Mouse (Mus musculus): ENCODE measurements at regions not wholly inside any gene's neighbourhood (a gene's known extent, or its start where the extent isn't known, plus 50 kb on each side); places are given as distances from the start of the nearest gene placed in this dataset.

- Histone ChIP-seq H3K36me3 (ENCODE audit: control insufficient read depth) (no peaks in the 10 kb centered on the region), H3K4me1 (ENCODE audit: control insufficient read depth) (no peaks in the 10 kb centered on the region), H3K4me3 (replicated peaks) (no peak overlapping the region), H3K9me3 (ENCODE audit: control insufficient read depth, low read length) (no peaks in the 10 kb centered on the region), H3K27me3 (ENCODE audit: control insufficient read depth) (peaks cover 13% of the 10 kb centered on the region)
- TF ChIP-seq GATA1 (IDR thresholded peaks at IDR 0.05; ENCODE audit: low read length) (no peak), TAL1 (IDR thresholded peaks at IDR 0.05; ENCODE audit: low read length) (no peak)
Measured at GRCm38 (mm10) chr7:135860741-135861408, 144.7 kb upstream of the Mki67 start.

- TF ChIP-seq GATA1 (IDR thresholded peaks at IDR 0.05; ENCODE audit: low read length) (no peak), TAL1 (IDR thresholded peaks at IDR 0.05; ENCODE audit: low read length) (no peak)
- peaks cover 8% of the 10 kb centered on the region for H3K27me3 ChIP-seq (ENCODE audit: control insufficient read depth)
- H3K9me3 ChIP-seq (ENCODE audit: control insufficient read depth, low read length), result no peaks in the 10 kb centered on the region
- H3K4me3 ChIP-seq (replicated peaks), result no peak overlapping the region
- no peaks in the 10 kb centered on the region for H3K4me1 ChIP-seq (ENCODE audit: control insufficient read depth)
- no peaks in the 10 kb centered on the region for H3K36me3 ChIP-seq (ENCODE audit: control insufficient read depth)
Measured at GRCm38 (mm10) chr7:135861409-135861805, 145.2 kb upstream of the Mki67 start.

- no peaks in the 10 kb centered on the region for H3K36me3 ChIP-seq (ENCODE audit: control insufficient read depth)
- H3K9me3 ChIP-seq (ENCODE audit: control insufficient read depth, low read length), result no peaks in the 10 kb centered on the region
- H3K4me3 ChIP-seq (replicated peaks), result no peak overlapping the region
- TF ChIP-seq TAL1 (IDR thresholded peaks at IDR 0.05; ENCODE audit: low read length) (no peak), GATA1 (IDR thresholded peaks at IDR 0.05; ENCODE audit: low read length) (no peak)
- no peaks in the 10 kb centered on the region for H3K4me1 ChIP-seq (ENCODE audit: control insufficient read depth)
- H3K27me3 ChIP-seq (ENCODE audit: control insufficient read depth), result peaks cover 3% of the 10 kb centered on the region
Measured at GRCm38 (mm10) chr7:135863581-135864426, 147.6 kb upstream of the Mki67 start.

GRCm38 (mm10) chr7:135870981-135871380 lies 154.8 kb upstream of the Mki67 start:
- no peaks in the 10 kb centered on the region for H3K9me3 ChIP-seq (ENCODE audit: control insufficient read depth, low read length)
- no peak for TF ChIP-seq TAL1 (IDR thresholded peaks at IDR 0.05; ENCODE audit: low read length)
- TF ChIP-seq GATA1 (IDR thresholded peaks at IDR 0.05; ENCODE audit: low read length), result no peak
- no peak overlapping the region for H3K4me3 ChIP-seq (replicated peaks)
- no peaks in the 10 kb centered on the region for H3K4me1 ChIP-seq (ENCODE audit: control insufficient read depth)
- no peaks in the 10 kb centered on the region; the same call in 1 of the 2 replicates for H3K27me3 ChIP-seq (ENCODE audit: control insufficient read depth)
- H3K36me3 ChIP-seq (ENCODE audit: control insufficient read depth), result no peaks in the 10 kb centered on the region

GRCm38 (mm10) chr7:135877091-135877874 lies 161.1 kb upstream of the Mki67 start:
- Histone ChIP-seq H3K4me3 (replicated peaks) (no peak overlapping the region), H3K27me3 (ENCODE audit: control insufficient read depth) (no peaks in the 10 kb centered on the region; the same call in 1 of the 2 replicates), H3K36me3 (ENCODE audit: control insufficient read depth) (no peaks in the 10 kb centered on the region), H3K4me1 (ENCODE audit: control insufficient read depth) (no peaks in the 10 kb centered on the region), H3K9me3 (ENCODE audit: control insufficient read depth, low read length) (no peaks in the 10 kb centered on the region)
- TF ChIP-seq TAL1 (IDR thresholded peaks at IDR 0.05; ENCODE audit: low read length) (no peak), GATA1 (IDR thresholded peaks at IDR 0.05; ENCODE audit: low read length) (no peak)

GRCm38 (mm10) chr7:135878750-135879149 lies 162.6 kb upstream of the Mki67 start:
- TF ChIP-seq GATA1 (IDR thresholded peaks at IDR 0.05; ENCODE audit: low read length) (no peak), TAL1 (IDR thresholded peaks at IDR 0.05; ENCODE audit: low read length) (no peak)
- no peaks in the 10 kb centered on the region for H3K27me3 ChIP-seq (ENCODE audit: control insufficient read depth)
- H3K4me3 ChIP-seq (replicated peaks), result no peak overlapping the region
- no peaks in the 10 kb centered on the region for H3K4me1 ChIP-seq (ENCODE audit: control insufficient read depth)
- H3K36me3 ChIP-seq (ENCODE audit: control insufficient read depth), result no peaks in the 10 kb centered on the region
- no peaks in the 10 kb centered on the region for H3K9me3 ChIP-seq (ENCODE audit: control insufficient read depth, low read length)

- Histone ChIP-seq H3K4me1 (ENCODE audit: control insufficient read depth) (no peaks in the 10 kb centered on the region), H3K9me3 (ENCODE audit: control insufficient read depth, low read length) (no peaks in the 10 kb centered on the region), H3K36me3 (ENCODE audit: control insufficient read depth) (no peaks in the 10 kb centered on the region), H3K4me3 (replicated peaks) (no peak overlapping the region), H3K27me3 (ENCODE audit: control insufficient read depth) (no peaks in the 10 kb centered on the region)
- TF ChIP-seq TAL1 (IDR thresholded peaks at IDR 0.05; ENCODE audit: low read length) (no peak), GATA1 (IDR thresholded peaks at IDR 0.05; ENCODE audit: low read length) (no peak)
Measured at GRCm38 (mm10) chr7:135880446-135880845, 164.3 kb upstream of the Mki67 start.

GRCm38 (mm10) chr7:135882306-135882705 lies 166.1 kb upstream of the Mki67 start:
- Histone ChIP-seq H3K4me1 (ENCODE audit: control insufficient read depth) (no peaks in the 10 kb centered on the region), H3K9me3 (ENCODE audit: control insufficient read depth, low read length) (no peaks in the 10 kb centered on the region), H3K27me3 (ENCODE audit: control insufficient read depth) (no peaks in the 10 kb centered on the region), H3K4me3 (replicated peaks) (no peak overlapping the region), H3K36me3 (ENCODE audit: control insufficient read depth) (no peaks in the 10 kb centered on the region)
- TF ChIP-seq GATA1 (IDR thresholded peaks at IDR 0.05; ENCODE audit: low read length) (no peak), TAL1 (IDR thresholded peaks at IDR 0.05; ENCODE audit: low read length) (no peak)

GRCm38 (mm10) chr7:135888598-135888997 lies 172.4 kb upstream of the Mki67 start:
- Histone ChIP-seq H3K36me3 (ENCODE audit: control insufficient read depth) (no peaks in the 10 kb centered on the region), H3K4me3 (replicated peaks) (no peak overlapping the region), H3K9me3 (ENCODE audit: control insufficient read depth, low read length) (no peaks in the 10 kb centered on the region), H3K4me1 (ENCODE audit: control insufficient read depth) (no peaks in the 10 kb centered on the region), H3K27me3 (ENCODE audit: control insufficient read depth) (no peaks in the 10 kb centered on the region)
- TF ChIP-seq TAL1 (IDR thresholded peaks at IDR 0.05; ENCODE audit: low read length) (no peak), GATA1 (IDR thresholded peaks at IDR 0.05; ENCODE audit: low read length) (no peak)
